Mouse (Mus musculus) bone marrow macrophage, adult 2 months (primary cell): ENCODE results near the gene Parvb.

Source experiments
- CTCF ChIP-seq: IDR thresholded peaks from 2 replicates; pipeline ENCODE4 v1.5.1; 2012; ENCODE audit warnings: low read depth, mild to moderate bottlenecking, low read length, moderate library complexity
- POLR2A ChIP-seq: IDR thresholded peaks from 2 replicates; pipeline ENCODE4 v1.6.1; 2012; ENCODE audit warnings: mild to moderate bottlenecking, low read depth, low read length, borderline replicate concordance

DNA sequence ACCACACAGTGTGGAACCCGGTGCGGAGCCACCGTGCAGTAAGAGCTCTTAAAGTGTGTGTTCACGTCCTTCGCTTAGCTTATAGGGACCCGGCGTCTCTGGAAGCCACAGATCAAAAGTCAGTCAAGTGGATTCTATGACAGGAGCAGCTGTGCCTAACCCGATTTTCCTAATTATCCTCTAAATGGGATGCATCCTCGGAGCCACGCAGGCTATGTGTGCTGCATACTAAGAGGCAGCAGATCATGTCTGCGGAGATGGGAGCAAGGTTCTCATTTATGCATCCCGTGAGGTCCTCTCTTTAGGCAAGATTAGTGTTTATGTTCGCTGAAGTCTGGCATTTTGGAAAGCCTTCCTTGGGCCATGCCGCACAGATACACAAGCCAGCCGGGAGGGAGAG lies 4.9 kb upstream of the Parvb start:
- no peak for TF ChIP-seq POLR2A
- TF ChIP-seq CTCF: no peak
